In genomic region chr9:103188416-103188815, GRCm38 (mm10) we compare ENCODE assay signal across 24 mouse cellular contexts. TPM values are rescaled to one million over a fixed set of nuclear protein-coding genes. Genes with fewer than 3 reads are reported as not detected.
DNase-seq lines count a peak whose midpoint lies in the region; ATAC-seq lines count a peak whose summit lies in the region.
"Had no signal": no experiment of that assay in that cellular context is flagged by ENCODE, and none has a peak within 500 bp of the region (broad histone marks: within the 10 kb centered on the region; RNA-seq: fewer than 3 reads in every experiment).

No protein-coding gene starts in this region.

- peak; percentile 17 for DNase-seq in adrenal gland, adult 8-10 months
- DNase-seq in adrenal gland, postnatal 10 days = no peak
- DNase-seq in adrenal gland, postnatal 36 days = peak; percentile 16 to 40
- DNase-seq in adrenal gland, postnatal 4 days (ENCODE audit: low spot score in 2 of 2) = no peak
- DNase-seq in brain, adult 2 months (ENCODE audit: low read depth, low spot score) = peak; percentile 46
- no peak for DNase-seq in embryo, embryonic 11 days
- DNase-seq: cerebellum, adult 11 months; cerebellum, adult 18-20 months; cerebellum, adult 8-10 months; cerebellum, adult 9-11 months; cerebellum, postnatal 14 days; cerebellum, postnatal 36 days; forebrain, postnatal 0 days had no signal

- no peak overlapping the region for H3K9ac ChIP-seq in neural tube, embryonic 13.5 days
- no peak overlapping the region for H3K9ac ChIP-seq in neural tube, embryonic 15.5 days (replicated peaks)
- H3K9ac ChIP-seq: embryonic facial prominence, embryonic 12.5 days; forebrain, embryonic 13.5 days; forebrain, embryonic 15.5 days; forebrain, postnatal 0 days had no signal

- no peaks in the 10 kb centered on the region for H3K27me3 ChIP-seq in neural tube, embryonic 13.5 days
- no peaks in the 10 kb centered on the region for H3K27me3 ChIP-seq in neural tube, embryonic 15.5 days (replicated peaks)
- H3K27me3 ChIP-seq: embryonic facial prominence, embryonic 12.5 days; forebrain, embryonic 13.5 days; forebrain, embryonic 15.5 days; Patski had no signal

- H3K4me2 ChIP-seq in neural tube, embryonic 13.5 days = no peak overlapping the region
- H3K4me2 ChIP-seq in neural tube, embryonic 15.5 days = no peak overlapping the region
- H3K4me2 ChIP-seq: embryonic facial prominence, embryonic 12.5 days; forebrain, embryonic 13.5 days; forebrain, embryonic 15.5 days had no signal

- H3K4me1 ChIP-seq in neural tube, embryonic 13.5 days (replicated peaks) = no peaks in the 10 kb centered on the region
- H3K4me1 ChIP-seq in neural tube, embryonic 15.5 days = 0 out of 2 replicates have a peak, but pooled peaks cover 3% of the 10 kb centered on the region
- H3K4me1 ChIP-seq: embryonic facial prominence, embryonic 10.5 days; embryonic facial prominence, embryonic 12.5 days; forebrain, embryonic 13.5 days had no signal

- no peak for ATAC-seq in neural tube, embryonic 13.5 days (ENCODE audit: low read depth)
- no peak for ATAC-seq in neural tube, embryonic 15.5 days (ENCODE audit: low FRiP score)
- ATAC-seq: activated CD4-positive, CD25-positive, alpha-beta regulatory T cell, adult 4 months; forebrain, embryonic 13.5 days; forebrain, embryonic 15.5 days; forebrain, postnatal 0 days; Patski had no signal

- WGBS in neural tube, embryonic 13.5 days = 84% methylated on average over 4 of the region's 4 CpGs
- WGBS in neural tube, embryonic 15.5 days = 84% methylated on average over 4 of the region's 4 CpGs

- H3K4me3 ChIP-seq in neural tube, embryonic 13.5 days = no peak overlapping the region
- H3K4me3 ChIP-seq in neural tube, embryonic 15.5 days (replicated peaks) = no peak overlapping the region
- H3K4me3 ChIP-seq: embryonic facial prominence, embryonic 10.5 days; embryonic facial prominence, embryonic 12.5 days; forebrain, embryonic 13.5 days; forebrain, embryonic 15.5 days had no signal

- H3K36me3 ChIP-seq in neural tube, embryonic 13.5 days = peaks cover 59% of the 10 kb centered on the region
- H3K36me3 ChIP-seq in neural tube, embryonic 15.5 days = peaks cover 36% of the 10 kb centered on the region

- H3K9me3 ChIP-seq in neural tube, embryonic 13.5 days = no peaks in the 10 kb centered on the region
- H3K9me3 ChIP-seq in neural tube, embryonic 15.5 days (replicated peaks) = no peaks in the 10 kb centered on the region
- H3K9me3 ChIP-seq: embryonic facial prominence, embryonic 10.5 days; embryonic facial prominence, embryonic 12.5 days; forebrain, embryonic 13.5 days; forebrain, embryonic 15.5 days had no signal

- 0 out of 2 replicates have a peak overlapping the region, but pooled peaks have one; percentile 5 for H3K27ac ChIP-seq in neural tube, embryonic 13.5 days (replicated peaks)
- H3K27ac ChIP-seq in neural tube, embryonic 15.5 days (replicated peaks) = no peak overlapping the region
- H3K27ac ChIP-seq: embryonic facial prominence, embryonic 10.5 days; embryonic facial prominence, embryonic 12.5 days; forebrain, embryonic 13.5 days; forebrain, embryonic 15.5 days had no signal

RNA-seq across cellular contexts. Expression of gene Srprb, which starts 13.5 kb away (rescaled TPM):
- total RNA-seq in adrenal gland, adult 8-10 months (2022) = 10 to 100 TPM; 38.6 to 47.5 (median 43.1) TPM
- 10 to 100 TPM; 21.9 to 26.8 TPM for total RNA-seq in adrenal gland, postnatal 10 days (2021)
- 10 to 100 TPM; 44.0 to 49.8 TPM for total RNA-seq in adrenal gland, postnatal 36 days (2021)
- 10 to 100 TPM; 27.2 to 27.6 TPM for total RNA-seq in adrenal gland, postnatal 4 days (2021)
- polyA plus RNA-seq in neural tube, embryonic 13.5 days (2015; fragmentation: Nextera tagmentation; extraction: Ambion mirVana) = 51.5 and 56.3 TPM in 2 replicates
- polyA plus RNA-seq in neural tube, embryonic 15.5 days (2015; fragmentation: Nextera tagmentation; extraction: Ambion mirVana) = 58.5 and 60.9 TPM in 2 replicates

RNA-seq across cellular contexts. Expression of gene Gm20425, which starts 41.7 kb away (rescaled TPM):
- total RNA-seq in adrenal gland, adult 8-10 months (2022) = 10 to 100 TPM; 14.1 to 20.5 (median 17.7) TPM
- total RNA-seq in adrenal gland, postnatal 10 days (2021) = 10 to 100 TPM; 13.9 to 18.0 TPM
- 10 to 100 TPM; 13.4 to 17.2 TPM for total RNA-seq in adrenal gland, postnatal 36 days (2021)
- 10 to 100 TPM; 12.4 to 14.8 TPM for total RNA-seq in adrenal gland, postnatal 4 days (2021)
- 3.0 and 3.5 TPM in 2 replicates for polyA plus RNA-seq in neural tube, embryonic 13.5 days (2015; fragmentation: Nextera tagmentation; extraction: Ambion mirVana)
- polyA plus RNA-seq in neural tube, embryonic 15.5 days (2015; fragmentation: Nextera tagmentation; extraction: Ambion mirVana) = 0.35 TPM in 1 of 2 replicates, not detected in the other
- total RNA-seq: common myeloid progenitor, adult 5-6 weeks; forebrain, postnatal 0 days had no signal
- polyA plus RNA-seq: brain, embryonic 14.5 days; C2C12; Patski had no signal

RNA-seq across cellular contexts. Expression of gene Trf, which starts 41.8 kb away (rescaled TPM):
- 100 to 1,000 TPM; 104 to 194 (median 130) TPM for total RNA-seq in adrenal gland, adult 8-10 months (2022)
- total RNA-seq in adrenal gland, postnatal 10 days (2021) = 1,000 to 10,000 TPM; 3,036 to 6,940 TPM
- total RNA-seq in adrenal gland, postnatal 36 days (2021) = 100 to 1,000 TPM in 1 of 2 experiments, 10 to 100 TPM in 1; 98.9 to 215 TPM
- total RNA-seq in adrenal gland, postnatal 4 days (2021) = 1,000 to 10,000 TPM in 1 of 2 experiments, 100 to 1,000 TPM in 1; 136 to 2,496 TPM
- polyA plus RNA-seq in neural tube, embryonic 13.5 days (2015; fragmentation: Nextera tagmentation; extraction: Ambion mirVana) = 27.1 and 41.0 TPM in 2 replicates
- polyA plus RNA-seq in neural tube, embryonic 15.5 days (2015; fragmentation: Nextera tagmentation; extraction: Ambion mirVana) = 38.9 and 52.8 TPM in 2 replicates
- polyA plus RNA-seq: C2C12, Patski had no signal

Comparison
In these comparisons a context has a peak if more than half of its experiments do, and no peak if none do; other contexts are left out.
1. DNase-seq: peak in adrenal gland, adult 8-10 months (single experiment), adrenal gland, postnatal 36 days (2 of 2) and brain, adult 2 months (single experiment); none in adrenal gland, postnatal 10 days (single experiment), adrenal gland, postnatal 4 days (0 of 2) and embryo, embryonic 11 days (single experiment).